Mouse (Mus musculus): ENCODE measurements around the gene Ypel3.

DNA sequence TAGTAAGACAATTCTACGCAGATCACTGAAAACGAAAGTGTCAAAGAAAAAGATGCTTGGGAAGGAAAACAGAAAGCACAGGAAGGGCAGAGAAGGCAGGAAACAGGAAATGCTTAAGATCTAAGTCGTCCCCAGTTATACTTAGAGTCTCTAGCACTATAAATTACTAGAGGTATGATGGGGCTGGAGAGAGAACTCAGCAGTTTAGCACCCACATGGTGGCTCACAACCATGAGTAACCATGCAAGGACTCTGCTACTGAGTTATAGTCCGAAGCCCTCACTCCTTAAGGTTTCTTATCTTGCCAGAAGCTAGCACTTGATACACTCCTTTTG lies 17.5 kb downstream of the Ypel3 start:
- TF ChIP-seq CTCF (IDR thresholded peaks at IDR 0.05; ENCODE audit: borderline replicate concordance, extremely low read depth, insufficient read depth, insufficient read length) (no peak), POLR2A (IDR thresholded peaks at IDR 0.05; ENCODE audit: borderline replicate concordance, extremely low read depth, insufficient read depth, insufficient read length, poor library complexity, severe bottlenecking) (no peak)

Data from brain, embryonic 14.5 days (tissue).